Mouse (Mus musculus): ENCODE data around the gene Ttc13.

DNA sequence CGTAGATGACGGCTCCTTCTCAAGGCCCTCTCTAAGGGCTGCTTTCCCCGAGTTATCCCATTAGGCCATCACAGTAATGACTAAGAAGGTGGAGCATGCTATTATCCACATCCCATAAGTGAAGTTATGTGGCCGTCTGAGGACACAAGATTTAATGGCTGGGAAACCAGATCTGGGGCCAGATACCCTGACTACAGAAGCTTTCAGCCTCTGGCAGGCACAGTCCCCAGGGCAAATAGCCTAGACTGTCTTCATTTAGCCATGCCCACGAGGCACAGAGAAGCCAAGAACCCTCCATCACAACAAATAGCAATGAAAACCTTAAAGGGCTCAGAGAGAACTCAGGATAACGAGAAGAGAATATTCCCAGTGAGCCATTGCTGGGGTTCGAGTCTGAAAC is 41.3 kb upstream of the Ttc13 start:
- TF ChIP-seq GATA1 (IDR thresholded peaks at IDR 0.05; ENCODE audit: low read length), result no peak
- no peak for TF ChIP-seq TAL1 (IDR thresholded peaks at IDR 0.05; ENCODE audit: low read length)

All from erythroblast, embryonic 14.5 days (primary cell).